Mouse (Mus musculus) small intestine, adult 2 months (tissue): ENCODE measurements around the gene Rbfox1.

Experiments
- CTCF ChIP-seq: fragments of 200-500 bp; IDR thresholded peaks from 2 replicates; pipeline ENCODE4 v1.5.1; 2012; ENCODE audit warnings: low read depth, mild to moderate bottlenecking, control low read depth, inconsistent platforms, low read length, moderate library complexity, mixed read lengths; ENCODE audit not compliant: insufficient replicate concordance, insufficient read length; ENCODE audit errors: extremely low read depth
- POLR2A ChIP-seq: fragments of 200-500 bp; IDR thresholded peaks from 2 replicates; pipeline ENCODE4 v1.6.1; 2012; ENCODE audit warnings: low read depth, mild to moderate bottlenecking, control low read depth, inconsistent platforms, low read length, moderate library complexity

DNA sequence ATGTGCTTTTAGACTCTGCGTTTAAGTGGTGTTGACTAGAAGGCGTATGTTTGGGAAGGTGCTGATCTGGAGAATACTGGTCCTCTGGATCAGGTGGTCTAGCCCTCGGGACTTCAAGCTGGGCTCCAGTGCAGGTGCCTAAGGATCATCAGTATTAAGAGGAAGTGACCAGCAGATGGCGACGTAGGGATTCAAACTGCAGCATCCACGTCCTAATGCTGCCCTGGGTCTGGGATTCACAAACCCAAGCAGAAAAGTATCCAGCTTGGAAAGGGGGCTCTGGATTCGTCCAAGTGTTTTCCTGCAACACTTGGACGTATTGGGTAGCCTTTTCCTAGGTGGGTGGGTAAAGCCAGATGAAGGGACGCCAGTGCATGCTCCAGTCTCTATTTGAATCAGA is 906.5 kb downstream of the Rbfox1 start:
- no peak for TF ChIP-seq CTCF
- TF ChIP-seq POLR2A, result no peak
